Mouse (Mus musculus): ENCODE measurements around the gene Gm20481. TPM values are rescaled to one million over a fixed set of nuclear protein-coding genes. Genes with fewer than 3 reads are reported as not detected.
"Not testable (repeated sequence)": the region's sequence is repeated elsewhere in the genome, so short reads cannot be mapped to it uniquely, and the experiment has no call there.

Gene Gm20481
- total RNA-seq, 2 experiments from 2014 or later: not detected

DNA sequence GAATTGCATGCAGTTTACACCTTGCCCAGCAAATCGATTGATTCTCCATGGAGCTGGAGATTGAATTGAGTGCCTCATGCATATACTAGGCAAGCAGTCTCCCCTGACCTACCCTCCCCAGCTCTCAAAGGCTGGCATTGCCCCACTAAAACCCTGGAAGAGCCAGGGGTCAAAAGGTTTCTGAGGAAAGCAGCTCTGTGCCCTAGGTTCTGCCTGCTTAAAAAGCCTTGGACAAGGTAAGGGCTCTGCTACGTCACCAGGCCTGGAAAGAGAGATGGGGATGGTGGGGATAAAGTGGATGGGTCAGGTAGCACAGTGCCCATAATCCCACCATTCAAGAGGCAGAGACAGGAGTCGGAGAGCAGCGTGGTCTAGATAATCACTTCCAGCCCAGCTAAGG, 14.9 kb upstream of the Gm20481 start:
- TF ChIP-seq CTCF (conservative IDR thresholded peaks at IDR 0.05): no peak
- DNase-seq (ENCODE audit: low spot score in 2 of 2): no peak
- Histone ChIP-seq H3K4me3 (no peak overlapping the region), H3K27ac (no peak overlapping the region)

DNA sequence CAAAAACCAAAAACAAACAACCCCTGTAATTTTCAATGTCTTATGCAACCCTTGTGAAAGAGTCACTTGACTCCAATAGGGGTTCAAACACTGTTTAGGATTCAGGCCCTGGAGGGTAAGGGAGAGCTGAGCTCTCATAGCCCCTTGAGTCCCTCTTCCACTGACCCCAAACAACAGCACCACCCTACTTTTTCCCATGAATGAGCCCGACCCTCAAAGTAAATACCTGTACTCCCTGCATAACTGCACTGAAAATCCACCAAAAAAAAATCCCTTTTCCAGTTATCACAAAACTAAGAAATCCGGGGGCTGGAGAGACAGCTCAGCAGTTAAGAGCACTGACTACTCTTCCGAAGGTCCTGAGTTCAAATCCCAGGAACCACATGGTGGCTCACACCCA, 13.8 kb upstream of the Gm20481 start:
- no peak for TF ChIP-seq CTCF (conservative IDR thresholded peaks at IDR 0.05)
- no peak overlapping the region for H3K27ac ChIP-seq
- no peak for DNase-seq (ENCODE audit: low spot score in 2 of 2)
- H3K4me3 ChIP-seq: no peak overlapping the region

- no peak for DNase-seq (ENCODE audit: low spot score in 2 of 2)
Observed at GRCm38 (mm10) chr17:34956340-34956739, 13.4 kb upstream of the Gm20481 start.

DNA sequence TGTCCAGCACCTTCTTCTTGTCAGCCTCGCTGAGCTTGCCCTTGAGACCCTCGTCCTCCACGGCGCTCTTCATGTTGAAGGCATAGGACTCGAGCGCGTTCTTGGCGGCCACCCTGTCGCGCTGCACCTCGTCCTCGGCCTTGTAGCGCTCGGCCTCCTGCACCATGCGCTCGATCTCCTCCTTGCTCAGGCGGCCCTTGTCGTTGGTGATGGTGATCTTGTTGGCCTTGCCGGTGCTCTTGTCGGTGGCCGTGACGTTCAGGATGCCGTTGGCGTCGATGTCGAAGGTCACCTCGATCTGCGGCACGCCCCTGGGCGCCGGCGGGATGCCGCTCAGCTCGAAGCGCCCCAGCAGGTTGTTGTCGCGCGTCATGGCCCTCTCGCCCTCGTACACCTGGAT, 12.4 kb upstream of the Gm20481 start:
- DNase-seq (ENCODE audit: low spot score in 2 of 2); H3K27ac ChIP-seq; H3K4me3 ChIP-seq: not testable (repeated sequence)

More at GRCm38 (mm10) chr17:34956340-34956739, 13.4 kb upstream of the Gm20481 start:
- H3K27ac ChIP-seq: no peak overlapping the region
- no peak overlapping the region for H3K4me3 ChIP-seq
- peak; percentile 75 for TF ChIP-seq CTCF (conservative IDR thresholded peaks at IDR 0.05)

DNA sequence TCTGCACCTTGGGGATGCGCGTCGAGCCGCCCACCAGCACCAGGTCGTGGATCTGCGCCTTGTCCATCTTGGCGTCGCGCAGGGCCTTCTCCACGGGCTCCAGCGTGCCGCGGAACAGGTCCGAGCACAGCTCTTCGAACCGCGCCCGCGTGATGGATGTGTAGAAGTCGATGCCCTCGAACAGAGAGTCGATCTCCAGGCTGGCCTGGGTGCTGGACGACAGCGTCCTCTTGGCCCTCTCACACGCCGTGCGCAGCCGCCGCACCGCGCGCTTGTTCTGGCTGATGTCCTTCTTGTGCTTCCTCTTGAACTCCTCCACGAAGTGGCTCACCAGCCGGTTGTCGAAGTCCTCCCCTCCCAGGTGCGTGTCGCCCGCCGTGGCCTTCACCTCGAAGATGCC, 11.7 kb upstream of the Gm20481 start:
- not testable (repeated sequence) for H3K4me3 ChIP-seq; DNase-seq (ENCODE audit: low spot score in 2 of 2); H3K27ac ChIP-seq

DNA sequence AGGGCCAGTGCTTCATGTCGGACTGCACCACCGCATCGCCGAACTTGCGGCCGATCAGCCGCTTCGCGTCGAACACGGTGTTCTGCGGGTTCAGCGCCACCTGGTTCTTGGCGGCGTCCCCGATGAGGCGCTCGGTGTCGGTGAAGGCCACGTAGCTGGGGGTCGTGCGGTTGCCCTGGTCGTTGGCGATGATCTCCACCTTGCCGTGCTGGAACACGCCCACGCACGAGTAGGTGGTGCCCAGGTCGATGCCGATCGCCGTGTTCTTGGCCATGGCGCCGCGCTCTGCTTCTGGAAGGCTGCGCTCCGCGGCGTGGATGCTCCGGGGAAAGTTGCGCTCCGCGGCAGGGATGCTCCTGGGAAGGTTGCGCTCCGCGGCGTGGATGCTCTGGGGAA, 11.0 kb upstream of the Gm20481 start:
- H3K4me3 ChIP-seq: peak overlapping the region; percentile 66
- DNase-seq (ENCODE audit: low spot score in 2 of 2); H3K27ac ChIP-seq: not testable (repeated sequence)

GRCm38 (mm10) chr17:34959130-34959778, 10.5 kb upstream of the Gm20481 start, which contains the start of gene Hspa1b:
Hspa1b (minus strand) TSS chr17:34959238.
- DNase-seq (ENCODE audit: low spot score in 2 of 2): peak; percentile 56 to 69
- H3K4me3 ChIP-seq: peak within 1 kb of the TSS; percentile 66
- peak within 1 kb of the TSS; percentile 95 for H3K27ac ChIP-seq

- Histone ChIP-seq H3K27ac (peak overlapping the region; percentile 95), H3K4me3 (peak overlapping the region; percentile 66)
- no peak for DNase-seq (ENCODE audit: low spot score in 2 of 2)
- TF ChIP-seq CTCF (conservative IDR thresholded peaks at IDR 0.05): no peak
Observed at GRCm38 (mm10) chr17:34959881-34960515, 9.7 kb upstream of the Gm20481 start.

- no peak for TF ChIP-seq CTCF (conservative IDR thresholded peaks at IDR 0.05)
- Histone ChIP-seq H3K27ac (peak overlapping the region; percentile 95; the same call in 1 of the 2 replicates), H3K4me3 (no peak overlapping the region)
- no peak for DNase-seq (ENCODE audit: low spot score in 2 of 2)
Observed at GRCm38 (mm10) chr17:34960702-34961493, 8.8 kb upstream of the Gm20481 start.

- H3K4me3 ChIP-seq: no peak overlapping the region
- no peak for TF ChIP-seq CTCF (conservative IDR thresholded peaks at IDR 0.05)
- H3K27ac ChIP-seq: peak overlapping the region; percentile 18; the same call in 1 of the 2 replicates
- no peak for DNase-seq (ENCODE audit: low spot score in 2 of 2)
Observed at GRCm38 (mm10) chr17:34962125-34962524, 7.6 kb upstream of the Gm20481 start.

GRCm38 (mm10) chr17:34962841-34963240, 6.9 kb upstream of the Gm20481 start:
- no peak for DNase-seq (ENCODE audit: low spot score in 2 of 2)
- no peak for TF ChIP-seq CTCF (conservative IDR thresholded peaks at IDR 0.05)
- Histone ChIP-seq H3K4me3 (no peak overlapping the region), H3K27ac (no peak overlapping the region)

GRCm38 (mm10) chr17:34964640-34965049, 5.1 kb upstream of the Gm20481 start:
- no peak for DNase-seq (ENCODE audit: low spot score in 2 of 2)
- no peak for TF ChIP-seq CTCF (conservative IDR thresholded peaks at IDR 0.05)
- no peak overlapping the region for H3K27ac ChIP-seq

GRCm38 (mm10) chr17:34965627-34966026, 4.1 kb upstream of the Gm20481 start:
- H3K4me3 ChIP-seq: no peak overlapping the region
- TF ChIP-seq CTCF (conservative IDR thresholded peaks at IDR 0.05): no peak
- H3K27ac ChIP-seq: no peak overlapping the region
- DNase-seq (ENCODE audit: low spot score in 2 of 2): no peak

More at GRCm38 (mm10) chr17:34964640-34965049, 5.1 kb upstream of the Gm20481 start:
- no peak overlapping the region for H3K4me3 ChIP-seq

GRCm38 (mm10) chr17:34970850-34971249, 1.1 kb downstream of the Gm20481 start:
- not testable (repeated sequence) for H3K27ac ChIP-seq; H3K4me3 ChIP-seq; DNase-seq (ENCODE audit: low spot score in 2 of 2)

- DNase-seq (ENCODE audit: low spot score in 2 of 2); H3K27ac ChIP-seq: not testable (repeated sequence)
- H3K4me3 ChIP-seq: peak overlapping the region; percentile 59
Observed at GRCm38 (mm10) chr17:34971694-34972068, 2.0 kb downstream of the Gm20481 start.

- peak; percentile 61 to 71 for DNase-seq (ENCODE audit: low spot score in 2 of 2)
- Histone ChIP-seq H3K27ac (peak within 1 kb of the TSS; percentile 81), H3K4me3 (peak within 1 kb of the TSS; percentile 59)
Observed at GRCm38 (mm10) chr17:34972069-34972749, 2.5 kb downstream of the Gm20481 start, which contains the start of the genes Hspa1a and Hspa1l. Hspa1a (minus strand) TSS chr17:34972156. Hspa1l (plus strand) TSS chr17:34972703.
